Mouse (Mus musculus): ENCODE data around the gene Ntng1. TPM values are rescaled to one million over a fixed set of nuclear protein-coding genes. Genes with fewer than 3 reads are reported as not detected.

The Ntng1 gene
- polyA plus RNA-seq, 1 experiment from 2014 or later = 0.68 TPM

DNA sequence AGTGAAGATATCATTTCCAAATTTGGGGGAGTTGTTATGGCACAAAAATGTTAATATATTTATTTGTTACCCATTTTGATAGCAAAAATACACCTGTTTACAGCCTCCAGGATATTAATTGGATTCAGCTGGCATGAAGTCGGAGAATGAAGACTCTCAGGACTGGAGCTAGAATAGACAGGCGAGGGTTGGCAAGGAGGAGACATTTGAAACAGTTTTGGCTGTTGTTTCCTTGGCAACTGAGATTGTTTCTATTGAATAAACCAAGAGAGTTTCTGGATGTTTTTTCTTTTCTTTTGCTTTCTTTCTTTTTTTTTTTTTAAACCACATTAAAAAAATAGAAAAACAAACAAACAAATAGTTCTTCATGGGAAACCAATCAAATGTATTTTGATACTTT lies 159.7 kb downstream of the Ntng1 start:
- WGBS = 60% methylated on average over 2 of the region's 2 CpGs
- no peak for TF ChIP-seq CTCF (IDR thresholded peaks at IDR 0.05)
- no peak for TF ChIP-seq EP300 (IDR thresholded peaks at IDR 0.05)

DNA sequence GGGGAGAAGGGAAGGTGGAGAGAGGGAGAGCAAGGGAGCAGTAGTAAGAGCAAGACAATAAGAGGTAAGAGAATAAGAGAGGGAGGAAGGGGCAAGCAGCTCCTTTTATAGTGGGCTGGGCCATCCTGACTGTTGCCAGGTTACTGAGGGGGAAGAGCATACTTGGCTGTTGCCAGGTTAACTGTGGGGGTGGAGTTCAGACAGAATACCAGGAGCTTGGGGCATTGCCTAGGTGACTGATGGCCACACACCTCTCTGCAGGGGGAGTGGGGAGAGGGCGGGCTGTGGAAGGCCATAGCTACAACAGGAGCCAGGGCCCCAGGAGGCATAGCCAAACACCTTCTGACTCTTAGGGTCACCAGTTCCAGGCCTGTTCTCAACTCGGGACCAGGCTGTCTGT lies 166.2 kb downstream of the Ntng1 start:
- no peak for TF ChIP-seq EP300 (IDR thresholded peaks at IDR 0.05)
- TF ChIP-seq CTCF (IDR thresholded peaks at IDR 0.05) = no peak
- no peak overlapping the region for H3K9ac ChIP-seq (replicated peaks; ENCODE audit: low read depth)
- H3K4me1 ChIP-seq (ENCODE audit: insufficient read depth, low read depth, low read length) = no peaks in the 10 kb centered on the region
- H3K27ac ChIP-seq (ENCODE audit: low read length) = no peak overlapping the region
- no peaks in the 10 kb centered on the region for H3K27me3 ChIP-seq (replicated peaks; ENCODE audit: insufficient read depth, low read length)
- ATAC-seq (no peak), DNase-seq (ENCODE audit: low spot score) (no peak)
- no peak overlapping the region for H3K4me3 ChIP-seq (ENCODE audit: low read depth, low read length)
- no peak overlapping the region for H3K4me2 ChIP-seq (replicated peaks; ENCODE audit: low read depth, low read length)
- no peaks in the 10 kb centered on the region for H3K9me3 ChIP-seq (ENCODE audit: low read length)
- 60% methylated on average over 2 of the region's 2 CpGs for WGBS
- H3K36me3 ChIP-seq (ENCODE audit: insufficient read depth, low read length) = no peaks in the 10 kb centered on the region

More for the DNA sequence above, 159.7 kb downstream of the Ntng1 start:
- H3K9me3 ChIP-seq (ENCODE audit: low read length) = no peaks in the 10 kb centered on the region
- no peak overlapping the region for H3K9ac ChIP-seq (replicated peaks; ENCODE audit: low read depth)
- no peak for ATAC-seq
- H3K4me1 ChIP-seq (ENCODE audit: insufficient read depth, low read depth, low read length) = no peaks in the 10 kb centered on the region
- no peaks in the 10 kb centered on the region for H3K27me3 ChIP-seq (replicated peaks; ENCODE audit: insufficient read depth, low read length)
- no peaks in the 10 kb centered on the region for H3K36me3 ChIP-seq (ENCODE audit: insufficient read depth, low read length)
- H3K4me3 ChIP-seq (ENCODE audit: low read depth, low read length) = no peak overlapping the region
- H3K27ac ChIP-seq (ENCODE audit: low read length) = no peak overlapping the region
- no peak overlapping the region for H3K4me2 ChIP-seq (replicated peaks; ENCODE audit: low read depth, low read length)
- DNase-seq (ENCODE audit: low spot score) = no peak

- no peak overlapping the region for H3K4me2 ChIP-seq (replicated peaks; ENCODE audit: low read depth, low read length)
- ATAC-seq (no peak), DNase-seq (ENCODE audit: low spot score) (no peak)
- H3K27ac ChIP-seq (ENCODE audit: low read length) = no peak overlapping the region
- H3K9me3 ChIP-seq (ENCODE audit: low read length) = no peaks in the 10 kb centered on the region
- H3K4me3 ChIP-seq (ENCODE audit: low read depth, low read length) = no peak overlapping the region
- no peaks in the 10 kb centered on the region for H3K4me1 ChIP-seq (ENCODE audit: insufficient read depth, low read depth, low read length)
- no peak overlapping the region for H3K9ac ChIP-seq (replicated peaks; ENCODE audit: low read depth)
- H3K27me3 ChIP-seq (replicated peaks; ENCODE audit: insufficient read depth, low read length) = no peaks in the 10 kb centered on the region
- no peak for TF ChIP-seq CTCF (IDR thresholded peaks at IDR 0.05)
- TF ChIP-seq EP300 (IDR thresholded peaks at IDR 0.05) = no peak
- no peaks in the 10 kb centered on the region for H3K36me3 ChIP-seq (ENCODE audit: insufficient read depth, low read length)
- WGBS = 61% methylated on average over 4 of the region's 4 CpGs
Measured at GRCm38 (mm10) chr3:109975106-109975505, 168.7 kb downstream of the Ntng1 start.

DNA sequence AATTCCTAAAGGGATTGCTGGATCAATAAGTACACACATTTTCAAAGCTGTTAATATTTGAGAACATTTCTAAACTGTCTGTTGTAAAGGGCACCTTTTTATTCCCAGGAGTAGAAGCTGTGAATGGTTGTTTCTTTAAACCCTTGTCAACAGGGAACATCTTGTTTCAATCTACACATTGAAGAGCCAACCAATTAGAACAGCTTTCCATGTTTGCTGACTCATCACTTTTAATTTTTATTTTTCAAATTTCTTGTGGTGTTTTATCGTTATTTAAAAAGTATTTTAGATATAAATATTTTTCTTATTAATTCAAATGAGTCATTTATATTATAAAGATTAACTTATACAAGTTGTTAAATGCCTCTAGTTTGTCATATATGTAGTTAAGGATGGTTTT lies 172.3 kb downstream of the Ntng1 start:
- DNase-seq (ENCODE audit: low spot score) = no peak
- WGBS = 57% methylated on average over 1 of the region's 1 CpGs
- no peak for TF ChIP-seq EP300 (IDR thresholded peaks at IDR 0.05)
- no peak for TF ChIP-seq CTCF (IDR thresholded peaks at IDR 0.05)

GRCm38 (mm10) chr3:109970181-109970580 lies 173.6 kb downstream of the Ntng1 start:
- Histone ChIP-seq H3K27me3 (replicated peaks; ENCODE audit: insufficient read depth, low read length) (no peaks in the 10 kb centered on the region), H3K4me1 (ENCODE audit: insufficient read depth, low read depth, low read length) (no peaks in the 10 kb centered on the region), H3K9ac (replicated peaks; ENCODE audit: low read depth) (no peak overlapping the region), H3K9me3 (ENCODE audit: low read length) (no peaks in the 10 kb centered on the region), H3K4me2 (replicated peaks; ENCODE audit: low read depth, low read length) (no peak overlapping the region), H3K4me3 (ENCODE audit: low read depth, low read length) (no peak overlapping the region), H3K36me3 (ENCODE audit: insufficient read depth, low read length) (no peaks in the 10 kb centered on the region), H3K27ac (ENCODE audit: low read length) (no peak overlapping the region)
- no peak for DNase-seq (ENCODE audit: low spot score)
- TF ChIP-seq CTCF (IDR thresholded peaks at IDR 0.05) (no peak), EP300 (IDR thresholded peaks at IDR 0.05) (no peak)
- no peak for ATAC-seq

More for the DNA sequence above, 172.3 kb downstream of the Ntng1 start:
- Histone ChIP-seq H3K9ac (replicated peaks; ENCODE audit: low read depth) (no peak overlapping the region), H3K27ac (ENCODE audit: low read length) (no peak overlapping the region), H3K36me3 (ENCODE audit: insufficient read depth, low read length) (no peaks in the 10 kb centered on the region), H3K4me3 (ENCODE audit: low read depth, low read length) (no peak overlapping the region), H3K27me3 (replicated peaks; ENCODE audit: insufficient read depth, low read length) (no peaks in the 10 kb centered on the region), H3K9me3 (ENCODE audit: low read length) (no peaks in the 10 kb centered on the region), H3K4me1 (ENCODE audit: insufficient read depth, low read depth, low read length) (no peaks in the 10 kb centered on the region), H3K4me2 (replicated peaks; ENCODE audit: low read depth, low read length) (no peak overlapping the region)
- ATAC-seq = no peak

DNA sequence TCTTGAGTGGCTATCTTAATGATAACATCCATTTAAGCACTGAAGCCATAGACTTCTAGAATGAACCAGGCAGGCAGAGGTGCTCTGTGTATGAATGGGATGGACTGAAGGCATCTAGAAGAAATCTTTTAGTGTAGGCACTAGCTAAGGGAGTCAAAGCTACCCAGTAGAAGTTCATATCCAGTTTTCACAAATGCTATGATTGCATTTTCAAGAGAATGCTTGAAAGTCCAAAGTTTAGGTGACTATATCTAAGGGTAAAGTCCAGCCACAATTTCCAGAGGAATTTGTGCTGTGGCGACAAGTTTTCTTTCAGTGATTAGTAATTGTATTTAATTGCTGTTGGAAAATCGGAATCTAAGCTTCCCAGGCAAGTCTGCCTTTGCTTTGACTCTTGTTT lies 181.2 kb downstream of the Ntng1 start:
- Histone ChIP-seq H3K4me2 (replicated peaks; ENCODE audit: low read depth, low read length) (no peak overlapping the region), H3K27ac (ENCODE audit: low read length) (no peak overlapping the region), H3K36me3 (ENCODE audit: insufficient read depth, low read length) (no peaks in the 10 kb centered on the region), H3K9ac (replicated peaks; ENCODE audit: low read depth) (no peak overlapping the region), H3K4me3 (ENCODE audit: low read depth, low read length) (no peak overlapping the region), H3K27me3 (replicated peaks; ENCODE audit: insufficient read depth, low read length) (no peaks in the 10 kb centered on the region), H3K4me1 (ENCODE audit: insufficient read depth, low read depth, low read length) (no peaks in the 10 kb centered on the region), H3K9me3 (ENCODE audit: low read length) (no peaks in the 10 kb centered on the region)
- ATAC-seq (no peak), DNase-seq (ENCODE audit: low spot score) (no peak)
- 84% methylated on average over 2 of the region's 2 CpGs for WGBS
- TF ChIP-seq EP300 (IDR thresholded peaks at IDR 0.05) = no peak
- TF ChIP-seq CTCF (IDR thresholded peaks at IDR 0.05) = no peak

DNA sequence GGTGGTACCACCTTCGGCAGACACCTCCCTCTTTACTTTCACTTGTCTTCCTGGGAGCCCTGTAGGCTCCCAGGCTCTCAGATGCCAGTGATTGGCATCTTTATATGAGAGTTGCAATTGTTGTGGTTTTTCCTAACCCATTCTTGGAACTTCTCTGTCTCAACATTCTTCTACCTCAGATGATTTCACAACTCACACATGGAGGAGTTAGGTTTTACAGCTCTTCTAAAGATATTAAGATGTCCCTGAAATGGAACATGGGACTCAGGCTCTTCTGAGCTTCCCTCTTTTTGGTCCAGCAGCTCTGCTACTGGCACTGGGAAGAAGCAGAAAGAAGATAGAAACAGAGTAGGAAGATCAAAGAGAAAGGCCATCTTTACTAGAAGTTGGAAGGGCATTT lies 200.9 kb downstream of the Ntng1 start:
- Histone ChIP-seq H3K4me3 (ENCODE audit: low read depth, low read length) (no peak overlapping the region), H3K36me3 (ENCODE audit: insufficient read depth, low read length) (no peaks in the 10 kb centered on the region), H3K27ac (ENCODE audit: low read length) (no peak overlapping the region), H3K9me3 (ENCODE audit: low read length) (no peaks in the 10 kb centered on the region), H3K9ac (replicated peaks; ENCODE audit: low read depth) (no peak overlapping the region), H3K4me2 (replicated peaks; ENCODE audit: low read depth, low read length) (no peak overlapping the region), H3K27me3 (replicated peaks; ENCODE audit: insufficient read depth, low read length) (no peaks in the 10 kb centered on the region), H3K4me1 (ENCODE audit: insufficient read depth, low read depth, low read length) (no peaks in the 10 kb centered on the region)
- WGBS = 67% methylated on average over 1 of the region's 1 CpGs
- ATAC-seq = no peak
- TF ChIP-seq CTCF (IDR thresholded peaks at IDR 0.05) = no peak
- TF ChIP-seq EP300 (IDR thresholded peaks at IDR 0.05) = no peak
- no peak for DNase-seq (ENCODE audit: low spot score)
